Comparison of ENCODE assay signal across 12 mouse cellular contexts in the genomic region with DNA sequence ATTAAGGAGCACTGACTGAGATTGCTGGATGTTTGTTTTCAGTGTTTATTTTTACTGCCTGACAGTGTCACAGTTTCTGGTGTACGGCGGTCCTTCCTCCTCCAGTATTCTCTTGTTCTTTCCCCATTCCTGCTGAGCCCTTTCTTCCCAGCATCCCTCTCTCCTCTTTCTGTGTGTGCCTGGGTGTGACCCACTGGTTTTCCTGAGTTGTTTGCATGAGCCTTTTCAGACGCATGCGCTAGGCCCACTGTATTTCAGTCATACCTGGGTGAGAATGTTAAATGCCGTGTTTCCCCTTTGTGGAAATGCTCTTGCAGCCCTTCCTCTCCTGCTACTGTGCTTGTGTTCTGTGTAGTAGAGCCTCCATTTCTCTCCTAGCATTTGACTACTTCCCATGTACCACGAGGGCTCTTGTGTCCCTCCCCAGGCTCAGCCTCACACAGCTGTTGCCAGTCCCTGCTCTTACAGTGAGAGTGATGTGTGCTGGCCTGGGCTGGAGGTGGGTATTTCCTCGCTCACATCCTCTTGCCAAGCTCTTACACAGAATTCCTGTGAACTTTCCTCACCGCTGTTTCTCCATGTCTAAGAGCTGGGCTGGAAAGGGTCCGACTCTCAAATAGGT. TPM values are rescaled to one million over a fixed set of nuclear protein-coding genes. Genes with fewer than 3 reads are reported as not detected.
A peak's percentile ranks its signal among the peaks of the same experiment; 100 is the strongest.
DNase-seq lines count a peak whose midpoint lies in the region; ATAC-seq and TF ChIP-seq lines count a peak whose summit lies in the region.
"Had no signal": no experiment of that assay in that cellular context is flagged by ENCODE, and none has a peak within 500 bp of the region (broad histone marks: within the 10 kb centered on the region; RNA-seq: fewer than 3 reads in every experiment).

No protein-coding gene starts in this region.

- TF ChIP-seq EP300 in ES-Bruce4 (IDR thresholded peaks at IDR 0.05; ENCODE audit: insufficient read depth, low read depth, low read length), result no peak

- peak; percentile 21; the same call in 1 of the 2 replicates for ATAC-seq in kidney, embryonic 16.5 days (ENCODE audit: low FRiP score, low TSS enrichment)
- ATAC-seq: forebrain, embryonic 13.5 days had no signal

- DNase-seq in kidney, adult 11 months, result no peak
- no peak for DNase-seq in ES-E14 (ENCODE audit: low read depth, low spot score)
- no peak for DNase-seq in limb, embryonic 10.5 days (ENCODE audit: low spot score)
- no peak for DNase-seq in adrenal gland, postnatal 36 days
- DNase-seq in cerebellum, postnatal 36 days, result no peak
- DNase-seq: adrenal gland, adult 2 months; gastrocnemius, postnatal 36 days; right cerebral cortex, postnatal 4 days had no signal

- H3K9ac ChIP-seq in kidney, embryonic 16.5 days (replicated peaks; ENCODE audit: low read length), result no peak overlapping the region
- no peak overlapping the region for H3K9ac ChIP-seq in ES-Bruce4 (ENCODE audit: low read depth, poor library complexity, severe bottlenecking)
- H3K9ac ChIP-seq in ES-E14 (ENCODE audit: insufficient read depth, low read depth, low read length, poor library complexity, severe bottlenecking), result no peak overlapping the region
- H3K9ac ChIP-seq: forebrain, embryonic 13.5 days had no signal

- WGBS in kidney, embryonic 16.5 days, result 73% methylated on average over 9 of the region's 9 CpGs
- WGBS in limb, embryonic 10.5 days, result 85% methylated on average over 9 of the region's 9 CpGs

- H3K27me3 ChIP-seq in kidney, embryonic 16.5 days (ENCODE audit: insufficient read depth, low read length), result no peaks in the 10 kb centered on the region
- H3K27me3 ChIP-seq in ES-Bruce4 (ENCODE audit: control insufficient read depth, insufficient read depth, low read length, poor library complexity, severe bottlenecking), result no peaks in the 10 kb centered on the region
- H3K27me3 ChIP-seq in limb, embryonic 10.5 days (ENCODE audit: low read depth, poor library complexity, severe bottlenecking), result no peaks in the 10 kb centered on the region
- H3K27me3 ChIP-seq: forebrain, embryonic 13.5 days; megakaryocyte, embryonic 14.5 days had no signal

- peaks cover 21% of the 10 kb centered on the region for H3K36me3 ChIP-seq in kidney, embryonic 16.5 days (ENCODE audit: insufficient read depth, low read length)
- H3K36me3 ChIP-seq in ES-Bruce4 (ENCODE audit: control insufficient read depth, insufficient read depth, low read length, poor library complexity, severe bottlenecking), result peaks cover 48% of the 10 kb centered on the region
- H3K36me3 ChIP-seq in ES-E14 (ENCODE audit: control insufficient read depth, insufficient read depth, low read length, poor library complexity, severe bottlenecking), result peaks cover 33% of the 10 kb centered on the region
- peaks cover 54% of the 10 kb centered on the region for H3K36me3 ChIP-seq in limb, embryonic 10.5 days

- TF ChIP-seq CTCF in ES-Bruce4 (IDR thresholded peaks at IDR 0.05; ENCODE audit: low read depth, low read length), result no peak

- TF ChIP-seq POLR2A in ES-Bruce4 (IDR thresholded peaks at IDR 0.05; ENCODE audit: insufficient read depth, low read length), result no peak

- H3K4me2 ChIP-seq in kidney, embryonic 16.5 days (replicated peaks; ENCODE audit: low read depth, low read length), result no peak overlapping the region
- H3K4me2 ChIP-seq: forebrain, embryonic 13.5 days had no signal

- no peaks in the 10 kb centered on the region for H3K9me3 ChIP-seq in kidney, embryonic 16.5 days (ENCODE audit: low read length)
- H3K9me3 ChIP-seq in ES-Bruce4 (replicated peaks; ENCODE audit: control insufficient read depth, insufficient read depth, low read length, poor library complexity, severe bottlenecking) (no peaks in the 10 kb centered on the region), ES-E14 (ENCODE audit: control insufficient read depth, insufficient read depth, low read depth, low read length) (no peaks in the 10 kb centered on the region)
- H3K9me3 ChIP-seq in limb, embryonic 10.5 days (replicated peaks), result no peaks in the 10 kb centered on the region
- H3K9me3 ChIP-seq: forebrain, embryonic 13.5 days; megakaryocyte, embryonic 14.5 days had no signal

- in situ Hi-C loops in ES-E14 (cut with MboI; ENCODE audit: low sequenced_read_pairs in 2 of 2, unreplicated experiment in 2 of 2), result no loop called here

- no peak overlapping the region for H3K4me3 ChIP-seq in kidney, embryonic 16.5 days (ENCODE audit: low read length)
- H3K4me3 ChIP-seq in ES-Bruce4 (ENCODE audit: low read depth, low read length) (no peak overlapping the region), ES-E14 (ENCODE audit: insufficient read depth in 1 of 2, low read depth in 1 of 2, low read length in 2 of 2, poor library complexity in 1 of 2, severe bottlenecking in 1 of 2) (no peak overlapping the region; a peak in 1 of 4 replicates)
- H3K4me3 ChIP-seq in limb, embryonic 10.5 days, result no peak overlapping the region
- H3K4me3 ChIP-seq: forebrain, embryonic 13.5 days; megakaryocyte, embryonic 14.5 days had no signal

- peak overlapping the region; percentile 61; the same call in 1 of the 2 replicates for H3K27ac ChIP-seq in kidney, embryonic 16.5 days (ENCODE audit: low read length)
- H3K27ac ChIP-seq in ES-Bruce4 (ENCODE audit: insufficient read depth, low read length) (0 out of 2 replicates have a peak overlapping the region, but pooled peaks have one; percentile 17), ES-E14 (ENCODE audit: insufficient read depth, low read depth, low read length, poor library complexity, severe bottlenecking) (peak overlapping the region; percentile 57; the same call in 1 of the 2 replicates)
- peak overlapping the region; percentile 25 for H3K27ac ChIP-seq in limb, embryonic 10.5 days
- H3K27ac ChIP-seq: forebrain, embryonic 13.5 days had no signal

- H3K4me1 ChIP-seq in kidney, embryonic 16.5 days (ENCODE audit: insufficient read depth, low read length), result peaks cover 12% of the 10 kb centered on the region
- H3K4me1 ChIP-seq in ES-Bruce4 (ENCODE audit: control insufficient read depth, insufficient read depth, low read length) (peaks cover 2% of the 10 kb centered on the region), ES-E14 (ENCODE audit: control insufficient read depth in 2 of 2, insufficient read depth in 2 of 2, low read length in 2 of 2, poor library complexity in 1 of 2) (peaks cover 11% of the 10 kb centered on the region in 2 experiments)
- peaks cover 23% of the 10 kb centered on the region for H3K4me1 ChIP-seq in limb, embryonic 10.5 days
- H3K4me1 ChIP-seq: forebrain, embryonic 13.5 days had no signal

TF ChIP-seq in ES-E14, 5 proteins besides CTCF, POLR2A, EP300 and RAD21:
- TF ChIP-seq ZC3H11A (IDR thresholded peaks at IDR 0.05; ENCODE audit: borderline replicate concordance, low read depth, low read length) (no peak), HCFC1 (IDR thresholded peaks at IDR 0.05; ENCODE audit: borderline replicate concordance, insufficient read depth, low read length) (no peak), ZNF384 (IDR thresholded peaks at IDR 0.05; ENCODE audit: low read depth, low read length) (no peak), CHD2 (IDR thresholded peaks at IDR 0.05; ENCODE audit: low read depth, low read length) (no peak), MAFK (IDR thresholded peaks at IDR 0.05; ENCODE audit: insufficient read depth, low read depth, low read length) (no peak)
TF ChIP-seq in ES-E14: peak in this region for 0.

RNA-seq across cellular contexts. Expression of gene Etnk1, which starts 24.6 kb away (rescaled TPM):
- polyA plus RNA-seq in kidney, embryonic 16.5 days (2015; fragmentation: Nextera tagmentation; extraction: Ambion mirVana), result 32.2 and 34.0 TPM in 2 replicates
- polyA plus RNA-seq in ES-Bruce4 (2011; ENCODE audit: insufficient read depth, insufficient read length, low read depth, missing spikeins), result 140 and 149 TPM in 2 replicates
- total RNA-seq in ES-E14 (2012; rRNA removed), result 75.7 and 82.5 TPM in 2 replicates
- polyA plus RNA-seq in limb, embryonic 10.5 days (2016; fragmentation: Nextera tagmentation; extraction: Ambion mirVana), result 20.9 and 21.2 TPM in 2 replicates
- total RNA-seq in adrenal gland, postnatal 36 days (2021), result 100 to 1,000 TPM; 115 to 119 TPM
